In genomic region chr11:78094137-78094503, GRCm38 (mm10) we compare ENCODE assay signal across 8 mouse cellular contexts. TPM values are rescaled to one million over a fixed set of nuclear protein-coding genes. Genes with fewer than 3 reads are reported as not detected.
DNase-seq lines count a peak whose midpoint lies in the region; ATAC-seq and TF ChIP-seq lines count a peak whose summit lies in the region.

No protein-coding gene starts in this region.

- peak overlapping the region; percentile 77 for H3K4me2 ChIP-seq in embryonic facial prominence, embryonic 12.5 days (replicated peaks)
- H3K4me2 ChIP-seq in intestine, embryonic 15.5 days (replicated peaks): peak overlapping the region; percentile 82
- peak overlapping the region; percentile 68 for H3K4me2 ChIP-seq in neural tube, embryonic 13.5 days

- intact Hi-C loops in left cerebral cortex, adult 2 months (cut with DNase I): loop anchor here (1.0 to 2.0 kb wide), 2 partner anchors 14 to 21 kb away; partner anchors contain the start of gene Eral1
- intact Hi-C loops in left cerebral cortex, postnatal 36 days (cut with DNase I): loop anchor here (1.0 kb wide), 1 partner anchor 14 kb away; the partner anchor contains the start of gene Eral1

- WGBS in embryonic facial prominence, embryonic 12.5 days: 50% methylated on average over 11 of the region's 11 CpGs
- 47% methylated on average over 11 of the region's 11 CpGs for WGBS in intestine, embryonic 15.5 days
- WGBS in neural tube, embryonic 13.5 days: 60% methylated on average over 11 of the region's 11 CpGs

- no peaks in the 10 kb centered on the region for H3K36me3 ChIP-seq in embryonic facial prominence, embryonic 12.5 days
- H3K36me3 ChIP-seq in intestine, embryonic 15.5 days: no peaks in the 10 kb centered on the region
- no peaks in the 10 kb centered on the region; the same call in 1 of the 2 replicates for H3K36me3 ChIP-seq in neural tube, embryonic 13.5 days

- H3K9ac ChIP-seq in embryonic facial prominence, embryonic 12.5 days: peak overlapping the region; percentile 79
- H3K9ac ChIP-seq in intestine, embryonic 15.5 days: peak overlapping the region; percentile 68
- peak overlapping the region; percentile 89 for H3K9ac ChIP-seq in neural tube, embryonic 13.5 days

- DNase-seq in left cerebral cortex, adult 2 months (ENCODE audit: extremely low spot score in 1 of 2, low spot score in 2 of 2): no peak
- DNase-seq in left cerebral cortex, postnatal 36 days (ENCODE audit: low spot score in 2 of 2): no peak
- DNase-seq in adrenal gland, adult (ENCODE audit: inconsistent age in 2 of 2, low spot score in 1 of 2): no peak
- no peak for DNase-seq in thymus, adult 18-20 months
- no peak for DNase-seq in kidney, postnatal 10 days

- H3K4me1 ChIP-seq in embryonic facial prominence, embryonic 12.5 days: peaks cover 21% of the 10 kb centered on the region
- H3K4me1 ChIP-seq in intestine, embryonic 15.5 days (replicated peaks): peaks cover 9% of the 10 kb centered on the region; the same call in 1 of the 2 replicates
- peaks cover 40% of the 10 kb centered on the region for H3K4me1 ChIP-seq in neural tube, embryonic 13.5 days (replicated peaks)

- TF ChIP-seq CTCF in left cerebral cortex, adult 2 months (IDR thresholded peaks at IDR 0.05): no peak

- no peaks in the 10 kb centered on the region for H3K27me3 ChIP-seq in embryonic facial prominence, embryonic 12.5 days
- no peaks in the 10 kb centered on the region for H3K27me3 ChIP-seq in intestine, embryonic 15.5 days (replicated peaks)
- H3K27me3 ChIP-seq in neural tube, embryonic 13.5 days: no peaks in the 10 kb centered on the region

- H3K27ac ChIP-seq in left cerebral cortex, adult 2 months: peak overlapping the region; percentile 89
- H3K27ac ChIP-seq in embryonic facial prominence, embryonic 12.5 days: peak overlapping the region; percentile 73
- no peak overlapping the region for H3K27ac ChIP-seq in intestine, embryonic 15.5 days
- H3K27ac ChIP-seq in neural tube, embryonic 13.5 days (replicated peaks): peak overlapping the region; percentile 85

- peak; percentile 28; the same call in 1 of the 2 replicates for ATAC-seq in embryonic facial prominence, embryonic 12.5 days (ENCODE audit: insufficient number of reproducible peaks, insufficient read depth, low FRiP score, low TSS enrichment)
- peak; percentile 22; the same call in 1 of the 2 replicates for ATAC-seq in intestine, embryonic 15.5 days
- ATAC-seq in neural tube, embryonic 13.5 days (ENCODE audit: low read depth): 0 out of 2 replicates have a peak, but pooled peaks have one; percentile 32

- no peaks in the 10 kb centered on the region for H3K9me3 ChIP-seq in embryonic facial prominence, embryonic 12.5 days
- H3K9me3 ChIP-seq in intestine, embryonic 15.5 days: no peaks in the 10 kb centered on the region
- no peaks in the 10 kb centered on the region for H3K9me3 ChIP-seq in neural tube, embryonic 13.5 days

- H3K4me3 ChIP-seq in left cerebral cortex, adult 2 months: peak overlapping the region; percentile 82
- peak overlapping the region; percentile 71 for H3K4me3 ChIP-seq in embryonic facial prominence, embryonic 12.5 days
- H3K4me3 ChIP-seq in intestine, embryonic 15.5 days (replicated peaks): peak overlapping the region; percentile 70
- H3K4me3 ChIP-seq in neural tube, embryonic 13.5 days: peak overlapping the region; percentile 67

RNA-seq across cellular contexts. Expression of gene Fam222b, which starts 0.3 kb away (rescaled TPM):
- total RNA-seq in left cerebral cortex, adult 2 months (2021): 10 to 100 TPM; 27.5 to 32.1 TPM
- 10 to 100 TPM; 29.0 to 29.7 TPM for total RNA-seq in left cerebral cortex, postnatal 36 days (2021)
- polyA plus RNA-seq in embryonic facial prominence, embryonic 12.5 days (2016; fragmentation: Nextera tagmentation; extraction: Ambion mirVana): 15.1 and 15.7 TPM in 2 replicates
- 13.1 and 13.3 TPM in 2 replicates for polyA plus RNA-seq in intestine, embryonic 15.5 days (2015; fragmentation: Nextera tagmentation; extraction: Ambion mirVana)
- 27.3 and 28.8 TPM in 2 replicates for polyA plus RNA-seq in neural tube, embryonic 13.5 days (2015; fragmentation: Nextera tagmentation; extraction: Ambion mirVana)

RNA-seq across cellular contexts. Expression of gene Eral1, which starts 13.9 kb away (rescaled TPM):
- 10 to 100 TPM; 18.9 to 19.0 TPM for total RNA-seq in left cerebral cortex, adult 2 months (2021)
- 10 to 100 TPM; 18.9 to 19.1 TPM for total RNA-seq in left cerebral cortex, postnatal 36 days (2021)
- 33.7 and 35.9 TPM in 2 replicates for polyA plus RNA-seq in embryonic facial prominence, embryonic 12.5 days (2016; fragmentation: Nextera tagmentation; extraction: Ambion mirVana)
- polyA plus RNA-seq in intestine, embryonic 15.5 days (2015; fragmentation: Nextera tagmentation; extraction: Ambion mirVana): 30.8 and 31.6 TPM in 2 replicates
- 29.8 and 31.3 TPM in 2 replicates for polyA plus RNA-seq in neural tube, embryonic 13.5 days (2015; fragmentation: Nextera tagmentation; extraction: Ambion mirVana)

RNA-seq across cellular contexts. Expression of gene Flot2, which starts 56.4 kb away (rescaled TPM):
- total RNA-seq in left cerebral cortex, adult 2 months (2021): 10 to 100 TPM; 91.2 to 96.0 TPM
- 100 to 1,000 TPM in 1 of 2 experiments, 10 to 100 TPM in 1; 89.5 to 103 TPM for total RNA-seq in left cerebral cortex, postnatal 36 days (2021)
- polyA plus RNA-seq in embryonic facial prominence, embryonic 12.5 days (2016; fragmentation: Nextera tagmentation; extraction: Ambion mirVana): 51.8 and 54.1 TPM in 2 replicates
- 44.0 and 44.2 TPM in 2 replicates for polyA plus RNA-seq in intestine, embryonic 15.5 days (2015; fragmentation: Nextera tagmentation; extraction: Ambion mirVana)
- polyA plus RNA-seq in neural tube, embryonic 13.5 days (2015; fragmentation: Nextera tagmentation; extraction: Ambion mirVana): 98.0 and 104 TPM in 2 replicates
